Mouse (Mus musculus) gastrocnemius, postnatal 36 days (tissue): ENCODE measurements at regions not wholly inside any gene's neighbourhood (a gene's known extent, or its start where the extent isn't known, plus 50 kb on each side); places are given as distances from the start of the nearest gene placed in this dataset.
A peak's percentile ranks its signal among the peaks of the same experiment; 100 is the strongest.
"Not testable (repeated sequence)": the region's sequence is repeated elsewhere in the genome, so short reads cannot be mapped to it uniquely, and the experiment has no call there.

Experiments used
- DNase-seq, 2 experiments: peaks; one replicate each; pipeline ENCODE4 v3.0.0; 2022
- intact Hi-C: fragments of 180-260 bp; cut with DNase I; formaldehyde crosslinking; loops from one replicate; pipeline ENCODE4 v1.15.1; 2025

- peak; percentile 66 to 87 for DNase-seq
- intact Hi-C loops = no loop called here
These were observed 138.3 kb downstream of the Cdca7 start for GRCm38 (mm10) chr2:72614256-72614655.

- intact Hi-C loops = no loop called here
- no peak for DNase-seq
These were observed 139.9 kb downstream of the Cdca7 start for GRCm38 (mm10) chr2:72615869-72616268.

- intact Hi-C loops = no loop called here
- DNase-seq = no peak
These were observed 140.5 kb downstream of the Cdca7 start for GRCm38 (mm10) chr2:72616412-72616811.

- no peak for DNase-seq
- intact Hi-C loops = no loop called here
These were observed 143.5 kb downstream of the Cdca7 start for GRCm38 (mm10) chr2:72619446-72619845.

GRCm38 (mm10) chr2:72620182-72620652 is 144.3 kb downstream of the Cdca7 start:
- DNase-seq = no peak
- intact Hi-C loops = no loop called here

- DNase-seq = no peak
- intact Hi-C loops = no loop called here
These were observed 152.0 kb downstream of the Cdca7 start for GRCm38 (mm10) chr2:72627915-72628314.

- intact Hi-C loops = no loop called here
- no peak for DNase-seq
These were observed 152.9 kb downstream of the Cdca7 start for GRCm38 (mm10) chr2:72628626-72629470.

- intact Hi-C loops = no loop called here
- DNase-seq = no peak
These were observed 153.9 kb downstream of the Cdca7 start for GRCm38 (mm10) chr2:72629691-72630461.

GRCm38 (mm10) chr2:72637881-72638620 is 162.1 kb downstream of the Cdca7 start:
- intact Hi-C loops = no loop called here
- no peak for DNase-seq

- no peak for DNase-seq
- intact Hi-C loops = no loop called here
These were observed 163.1 kb downstream of the Cdca7 start for GRCm38 (mm10) chr2:72639022-72639421.

- intact Hi-C loops = no loop called here
- DNase-seq = no peak
These were observed 165.3 kb downstream of the Cdca7 start for GRCm38 (mm10) chr2:72641228-72641627.

- intact Hi-C loops = no loop called here
- DNase-seq = no peak
These were observed 168.3 kb downstream of the Cdca7 start for GRCm38 (mm10) chr2:72644151-72644843.

GRCm38 (mm10) chr2:72647642-72648041 is 171.7 kb downstream of the Cdca7 start:
- no peak for DNase-seq
- intact Hi-C loops = no loop called here

GRCm38 (mm10) chr2:72648294-72648693 is 172.3 kb downstream of the Cdca7 start:
- DNase-seq = no peak
- intact Hi-C loops = no loop called here

GRCm38 (mm10) chr2:72655864-72656263 is 179.9 kb downstream of the Cdca7 start:
- intact Hi-C loops = no loop called here
- no peak for DNase-seq

- intact Hi-C loops = no loop called here
- DNase-seq = no peak
These were observed 181.4 kb downstream of the Cdca7 start for GRCm38 (mm10) chr2:72657101-72657920.

GRCm38 (mm10) chr2:72662396-72662795 is 186.4 kb downstream of the Cdca7 start:
- DNase-seq = no peak
- intact Hi-C loops = no loop called here

GRCm38 (mm10) chr2:72662979-72663780 is 187.2 kb downstream of the Cdca7 start:
- DNase-seq = no peak
- intact Hi-C loops = no loop called here

- intact Hi-C loops, DNase-seq: not testable (repeated sequence)
These were observed 191.4 kb downstream of the Cdca7 start for GRCm38 (mm10) chr2:72667396-72667795.
